Mouse (Mus musculus) MEL (cell line): Measurements from ENCODE around the gene Spsb1. TPM values are rescaled to one million over a fixed set of nuclear protein-coding genes. Genes with fewer than 3 reads are reported as not detected.

Experiments used
- DNase-seq: peaks from one replicate; pipeline ENCODE4 v3.0.0; 2011; ENCODE audit warnings: low read depth, low spot score
- H3K27ac ChIP-seq: 2 replicates; pipeline ENCODE4 v1.5.1; 2012; ENCODE audit warnings: low read depth, mild to moderate bottlenecking, control low read depth, low read length, moderate library complexity; ENCODE audit not compliant: control insufficient read depth
- H3K27me3 ChIP-seq, 2 experiments: fragments of 150-350 bp in 1 of 2; sonication (generic) in 1 of 2; 2 replicates each; pipeline ENCODE4 v1.6.1; 2012; ENCODE audit warnings: low read length in 2 of 2, mild to moderate bottlenecking in 2 of 2, improper control_type of control experiment in 1 of 2, moderate library complexity in 1 of 2; ENCODE audit not compliant: insufficient read depth in 2 of 2, control insufficient read depth in 1 of 2
- H3K36me3 ChIP-seq, 2 experiments: 2 replicates each; pipeline ENCODE4 v1.6.1; 2012 to 2014; ENCODE audit warnings: low read length in 2 of 2, improper control_type of control experiment in 1 of 2, inconsistent platforms in 1 of 2, mild to moderate bottlenecking in 1 of 2; ENCODE audit not compliant: insufficient read depth in 2 of 2, control insufficient read depth in 1 of 2
- H3K4me1 ChIP-seq, 2 experiments: fragments of 150-350 bp in 1 of 2; sonication (generic) in 1 of 2; 2 replicates each; pipeline ENCODE4 v1.6.1; 2012; ENCODE audit warnings: low read length in 2 of 2, improper control_type of control experiment in 1 of 2, mild to moderate bottlenecking in 1 of 2; ENCODE audit not compliant: insufficient read depth in 2 of 2, control insufficient read depth in 1 of 2
- H3K4me3 ChIP-seq, 2 experiments: fragments of 150-350 bp in 1 of 2; sonication (generic) in 1 of 2; 2 replicates each; pipeline ENCODE4 v1.5.1; 2012; ENCODE audit warnings: low read depth in 2 of 2, low read length in 2 of 2, mild to moderate bottlenecking in 2 of 2, moderate library complexity in 2 of 2, control low read depth in 1 of 2, improper control_type of control experiment in 1 of 2; ENCODE audit not compliant: control insufficient read depth in 1 of 2, insufficient read depth in 1 of 2
- H3K79me2 ChIP-seq: 2 replicates; pipeline ENCODE4 v1.6.1; 2012; ENCODE audit warnings: mild to moderate bottlenecking, low read length, moderate library complexity; ENCODE audit not compliant: control insufficient read depth, poor library complexity, insufficient read depth
- H3K9ac ChIP-seq: 2 replicates; pipeline ENCODE4 v1.6.1; 2012; ENCODE audit warnings: low read depth, mild to moderate bottlenecking, control low read depth, low read length, moderate library complexity; ENCODE audit not compliant: control insufficient read depth, poor library complexity, severe bottlenecking
- H3K9me3 ChIP-seq: fragments of 150-350 bp; sonication (generic); replicated peaks from 2 replicates; pipeline ENCODE4 v1.6.1; 2012; ENCODE audit warnings: mild to moderate bottlenecking, low read length, improper control_type of control experiment, moderate library complexity; ENCODE audit not compliant: insufficient read depth
- BHLHE40 ChIP-seq: IDR thresholded peaks from 2 replicates; pipeline ENCODE4 v1.6.1; 2012; ENCODE audit warnings: low read depth, mild to moderate bottlenecking, inconsistent platforms, low read length, improper control_type of control experiment, borderline replicate concordance
- CHD2 ChIP-seq: IDR thresholded peaks from 2 replicates; pipeline ENCODE4 v1.6.1; 2011; ENCODE audit warnings: low read length, improper control_type of control experiment
- CTCF ChIP-seq, 3 experiments: IDR thresholded peaks in 2 of 3; conservative IDR thresholded peaks in 1 of 3; 2 replicates each; pipeline ENCODE4 v1.5.1; 2011 to 2012; ENCODE audit warnings: low read length in 3 of 3, low read depth in 2 of 3, mild to moderate bottlenecking in 2 of 3, improper control_type of control experiment in 1 of 3, inconsistent platforms in 1 of 3, mixed read lengths in 1 of 3, moderate library complexity in 1 of 3; ENCODE audit not compliant: control insufficient read depth in 1 of 3, insufficient read depth in 1 of 3, poor library complexity in 1 of 3, severe bottlenecking in 1 of 3
- E2F4 ChIP-seq: IDR thresholded peaks from 2 replicates; pipeline ENCODE4 v1.6.1; 2011; ENCODE audit warnings: low read depth, low read length, improper control_type of control experiment, borderline replicate concordance
- ELF1 ChIP-seq: IDR thresholded peaks from 2 replicates; pipeline ENCODE4 v1.6.1; 2014; ENCODE audit warnings: low read depth, mild to moderate bottlenecking, inconsistent platforms, low read length, improper control_type of control experiment, moderate library complexity
- ETS1 ChIP-seq: IDR thresholded peaks from 2 replicates; pipeline ENCODE4 v1.6.1; 2012; ENCODE audit warnings: low read depth, mild to moderate bottlenecking, inconsistent platforms, low read length, improper control_type of control experiment, moderate library complexity
- JUND ChIP-seq: IDR thresholded peaks from 2 replicates; pipeline ENCODE4 v1.6.1; 2011; ENCODE audit warnings: low read depth, mild to moderate bottlenecking, improper control_type of control experiment, low read length
- MAFK ChIP-seq: IDR thresholded peaks from 2 replicates; pipeline ENCODE4 v1.6.1; 2011; ENCODE audit warnings: low read depth, mild to moderate bottlenecking, low read length, improper control_type of control experiment, borderline replicate concordance
- MAX ChIP-seq: IDR thresholded peaks from 2 replicates; pipeline ENCODE4 v1.6.1; 2011; ENCODE audit warnings: low read length, improper control_type of control experiment
- MEF2A ChIP-seq: IDR thresholded peaks from 2 replicates; pipeline ENCODE4 v1.6.1; 2014; ENCODE audit warnings: low read depth, mild to moderate bottlenecking, inconsistent platforms, low read length, improper control_type of control experiment; ENCODE audit not compliant: poor library complexity, insufficient replicate concordance, severe bottlenecking; ENCODE audit errors: extremely low read depth
- MXI1 ChIP-seq: IDR thresholded peaks from 2 replicates; pipeline ENCODE4 v1.6.1; 2011; ENCODE audit warnings: mild to moderate bottlenecking, low read depth, low read length, improper control_type of control experiment
- MYC ChIP-seq: IDR thresholded peaks from 2 replicates; pipeline ENCODE4 v1.6.1; 2011; ENCODE audit warnings: low read depth, mild to moderate bottlenecking, low read length, improper control_type of control experiment, moderate library complexity
- NELFE ChIP-seq: IDR thresholded peaks from 2 replicates; pipeline ENCODE4 v1.6.1; 2011; ENCODE audit warnings: low read depth, low read length, improper control_type of control experiment
- POLR2AphosphoS5 ChIP-seq: IDR thresholded peaks from 2 replicates; pipeline ENCODE4 v1.6.1; 2012; ENCODE audit warnings: low read depth, borderline replicate concordance, mild to moderate bottlenecking, inconsistent platforms, low read length, moderate library complexity, mixed read lengths
- RAD21 ChIP-seq: IDR thresholded peaks from 2 replicates; pipeline ENCODE4 v1.6.1; 2011; ENCODE audit warnings: mild to moderate bottlenecking, low read depth, low read length, improper control_type of control experiment
- SIN3A ChIP-seq: IDR thresholded peaks from 2 replicates; pipeline ENCODE4 v1.6.1; 2012; ENCODE audit warnings: low read length, improper control_type of control experiment, inconsistent platforms
- TAL1 ChIP-seq: IDR thresholded peaks from 2 replicates; pipeline ENCODE4 v1.6.1; 2012; ENCODE audit warnings: mild to moderate bottlenecking, inconsistent platforms, low read length, moderate library complexity, mixed read lengths
- TBP ChIP-seq: IDR thresholded peaks from 2 replicates; pipeline ENCODE4 v1.8.0; 2011; ENCODE audit warnings: low read depth, low read length, improper control_type of control experiment
- TCF12 ChIP-seq: IDR thresholded peaks from 2 replicates; pipeline ENCODE4 v1.6.1; 2014; ENCODE audit warnings: low read depth, mild to moderate bottlenecking, inconsistent platforms, low read length, improper control_type of control experiment, moderate library complexity
- USF1 ChIP-seq: IDR thresholded peaks from 2 replicates; pipeline ENCODE4 v1.6.1; 2014; ENCODE audit warnings: low read depth, mild to moderate bottlenecking, inconsistent platforms, low read length, improper control_type of control experiment, moderate library complexity
- ZC3H11A ChIP-seq: IDR thresholded peaks from 2 replicates; pipeline ENCODE4 v1.6.1; 2012; ENCODE audit warnings: low read depth, mild to moderate bottlenecking, inconsistent platforms, low read length, improper control_type of control experiment
- ZKSCAN1 ChIP-seq: IDR thresholded peaks from 2 replicates; pipeline ENCODE4 v1.6.1; 2012; ENCODE audit warnings: low read depth, mild to moderate bottlenecking, inconsistent platforms, low read length, improper control_type of control experiment, moderate library complexity
- polyA plus RNA-seq, 2 experiments: library from polyadenylated mRNA; stranded (reverse) in 1 of 2; unstranded in 1 of 2; fragments of >175 nt in 1 of 2; fragments of >200 nt in 1 of 2; gene quantifications; 2 replicates each; pipeline versions ENCODE4 v1.2.1 to v1.2.4; 2012; ENCODE audit warnings: low replicate concordance in 2 of 2, low read depth in 1 of 2; ENCODE audit not compliant: insufficient read length in 2 of 2, insufficient read depth in 1 of 2, missing spikeins in 1 of 2
- total RNA-seq: library from RNA; depleted of rRNA; stranded (reverse); fragments of 300-350 nt; gene quantifications from 2 replicates; pipeline ENCODE4 v1.2.3, GENCODE M21; 2012

Spsb1 gene
- total and polyA plus RNA-seq, 3 experiments = 0.12 to 0.25 TPM; not detected in 1

- Histone ChIP-seq H3K79me2 (no peaks in the 10 kb centered on the region), H3K9me3 (no peaks in the 10 kb centered on the region), H3K27ac (no peak overlapping the region), H3K36me3 (no peaks in the 10 kb centered on the region), H3K9ac (no peak overlapping the region), H3K4me1 (no peaks in the 10 kb centered on the region), H3K27me3 (peaks cover 0 to 3% of the 10 kb centered on the region in 2 experiments; a peak in 1 of 4 replicates), H3K4me3 (no peak overlapping the region)
- DNase-seq = no peak
- no peak for TF ChIP-seq POLR2AphosphoS5
- TF ChIP-seq USF1 = no peak
- TF ChIP-seq CTCF (IDR thresholded peaks at IDR 0.05 in 2 of 3, conservative IDR thresholded peaks at IDR 0.05 in 1 of 3; ENCODE audit: control insufficient read depth in 1 of 3, insufficient read depth in 1 of 3, low read depth in 2 of 3, low read length in 3 of 3, poor library complexity in 1 of 3, severe bottlenecking in 1 of 3) = no peak
- TF ChIP-seq MAX = no peak
- TF ChIP-seq ZKSCAN1 = no peak
- TF ChIP-seq ELF1 = no peak
- TF ChIP-seq JUND = no peak
- no peak for TF ChIP-seq ETS1
Measured at GRCm38 (mm10) chr4:149910558-149910957, 44.3 kb downstream of the Spsb1 start.

GRCm38 (mm10) chr4:149909551-149909950 lies 45.3 kb downstream of the Spsb1 start:
- Histone ChIP-seq H3K9ac (no peak overlapping the region), H3K79me2 (no peaks in the 10 kb centered on the region), H3K4me1 (no peaks in the 10 kb centered on the region), H3K27me3 (peaks cover 0 to under 1% of the 10 kb centered on the region in 2 experiments; a peak in 1 of 4 replicates), H3K36me3 (no peaks in the 10 kb centered on the region), H3K9me3 (no peaks in the 10 kb centered on the region), H3K4me3 (no peak overlapping the region), H3K27ac (no peak overlapping the region)
- TF ChIP-seq CHD2 = no peak
- TF ChIP-seq MXI1 = no peak
- TF ChIP-seq CTCF (IDR thresholded peaks at IDR 0.05 in 2 of 3, conservative IDR thresholded peaks at IDR 0.05 in 1 of 3; ENCODE audit: control insufficient read depth in 1 of 3, insufficient read depth in 1 of 3, low read depth in 2 of 3, low read length in 3 of 3, poor library complexity in 1 of 3, severe bottlenecking in 1 of 3) = no peak
- TF ChIP-seq RAD21 = no peak
- no peak for TF ChIP-seq ZC3H11A
- TF ChIP-seq TBP = no peak
- no peak for TF ChIP-seq NELFE
- no peak for TF ChIP-seq MYC
- TF ChIP-seq MEF2A = no peak
- TF ChIP-seq TCF12 = no peak
- no peak for TF ChIP-seq MAFK
- no peak for TF ChIP-seq ETS1
- no peak for TF ChIP-seq TAL1
- no peak for TF ChIP-seq SIN3A
- TF ChIP-seq E2F4 = no peak
- no peak for TF ChIP-seq JUND
- TF ChIP-seq USF1 = no peak
- TF ChIP-seq BHLHE40 = no peak
- no peak for DNase-seq
